Mouse (Mus musculus) left cerebral cortex, adult 9 months (tissue): Measurements from ENCODE around the gene Pip4k2a.
A peak's percentile ranks its signal among the peaks of the same experiment; 100 is the strongest.
"Not testable (repeated sequence)": the region's sequence is repeated elsewhere in the genome, so short reads cannot be mapped to it uniquely, and the experiment has no call there.

Source experiments
- DNase-seq, 2 experiments: peaks; one replicate each; pipeline ENCODE4 v3.0.0; 2022; ENCODE audit warnings: low spot score in 2 of 2

Pip4k2a gene

DNA sequence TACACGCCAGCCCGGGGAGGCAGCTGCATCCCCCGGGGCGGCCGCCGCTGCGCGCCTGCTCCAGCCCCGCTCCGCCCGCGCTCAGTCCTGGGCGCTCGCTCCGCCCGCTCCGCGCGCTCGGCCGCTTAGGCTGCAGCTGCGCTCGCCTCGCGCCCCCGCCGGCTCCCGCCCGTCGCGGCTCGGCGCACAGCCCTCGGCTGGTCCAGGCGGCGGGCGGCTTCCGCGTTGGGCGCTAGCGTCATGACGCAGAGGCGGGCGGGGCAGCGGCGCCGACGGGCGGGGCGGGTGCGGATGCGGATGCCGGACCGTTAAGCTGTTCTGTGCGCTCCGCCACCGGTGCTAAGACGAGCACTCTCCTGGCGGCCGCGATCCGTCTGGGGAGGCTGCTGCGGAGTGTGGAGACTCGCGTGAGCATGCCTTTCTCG lies at the start of gene Pip4k2a, which contains the start of gene 4930426L09Rik:
TSS of gene Pip4k2a (minus strand) at position 73 of the 425 bp plus-strand sequence.
TSS of gene 4930426L09Rik (plus strand) at position 290 of the 425 bp plus-strand sequence.
- peak; percentile 80 to 93 for DNase-seq

DNA sequence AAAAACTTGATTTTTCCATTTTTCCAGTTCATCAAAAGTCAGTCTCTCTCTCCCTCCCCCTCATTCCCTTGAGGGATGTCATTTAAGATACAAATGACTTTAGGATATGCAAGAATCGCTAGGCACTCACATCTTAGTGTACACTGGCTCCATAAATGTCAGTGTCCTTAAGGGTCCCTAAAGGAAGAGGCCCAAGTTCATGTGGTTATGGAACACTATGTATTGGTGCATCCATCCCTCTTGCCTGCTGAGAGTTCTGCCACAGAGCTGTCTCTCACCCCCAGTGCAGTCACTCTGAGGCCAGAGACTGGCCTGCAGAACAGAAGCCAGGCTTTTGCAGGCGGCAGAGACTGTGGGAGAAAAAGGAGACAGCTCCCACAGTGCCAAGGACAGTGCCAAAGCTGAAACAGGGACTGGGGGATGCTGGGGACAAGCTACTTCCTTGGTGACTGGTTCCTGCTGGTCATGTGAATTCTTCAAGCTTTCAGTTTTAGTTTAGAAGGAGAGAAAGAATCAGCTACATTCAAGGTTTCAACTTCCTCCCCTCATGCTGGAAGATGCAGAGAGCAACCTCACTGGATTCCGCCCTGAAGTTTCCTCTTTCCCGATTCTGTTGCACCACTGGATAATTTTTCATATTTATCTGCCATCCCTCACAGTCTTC lies 40.1 kb upstream of the Pip4k2a start:
- DNase-seq: no peak

DNA sequence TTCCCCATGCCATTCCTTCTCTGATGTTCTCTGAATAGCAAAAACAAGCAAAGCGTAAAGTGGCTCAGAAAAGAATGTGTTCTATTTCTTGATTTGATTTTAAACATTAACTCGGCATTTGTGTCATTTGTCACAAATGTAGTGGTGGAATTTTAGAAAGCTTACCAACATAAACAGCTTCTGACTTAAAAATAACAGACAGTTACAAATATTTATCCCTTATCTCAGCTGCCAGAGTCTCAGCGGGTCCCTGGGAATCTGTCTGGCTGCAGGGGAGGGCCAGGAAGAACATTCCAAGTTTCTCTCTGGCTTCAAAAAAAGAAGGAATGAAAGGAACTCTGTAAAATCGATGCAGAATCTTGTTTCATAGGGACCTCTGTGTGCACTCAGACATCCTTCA lies 39.5 kb upstream of the Pip4k2a start:
- DNase-seq: no peak

DNA sequence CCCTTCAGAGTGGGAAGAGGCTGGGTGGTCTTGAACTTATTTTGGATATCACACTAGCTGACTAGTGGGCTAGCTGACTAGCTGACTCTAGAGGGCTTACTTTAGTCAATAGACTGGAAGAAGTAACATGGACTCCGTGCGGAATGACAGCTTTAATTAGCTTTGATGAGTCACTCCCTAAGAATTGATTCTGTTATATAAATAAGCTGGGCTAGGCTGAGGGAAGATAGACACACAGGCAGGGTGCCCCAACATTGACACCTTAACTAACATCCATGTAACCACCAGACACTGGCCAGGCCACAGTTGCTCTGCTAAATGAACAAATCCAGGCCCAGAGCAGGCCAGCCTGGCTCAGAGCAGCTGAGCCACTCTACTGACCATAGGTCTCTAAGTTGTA lies 26.9 kb upstream of the Pip4k2a start:
- DNase-seq: no peak

DNA sequence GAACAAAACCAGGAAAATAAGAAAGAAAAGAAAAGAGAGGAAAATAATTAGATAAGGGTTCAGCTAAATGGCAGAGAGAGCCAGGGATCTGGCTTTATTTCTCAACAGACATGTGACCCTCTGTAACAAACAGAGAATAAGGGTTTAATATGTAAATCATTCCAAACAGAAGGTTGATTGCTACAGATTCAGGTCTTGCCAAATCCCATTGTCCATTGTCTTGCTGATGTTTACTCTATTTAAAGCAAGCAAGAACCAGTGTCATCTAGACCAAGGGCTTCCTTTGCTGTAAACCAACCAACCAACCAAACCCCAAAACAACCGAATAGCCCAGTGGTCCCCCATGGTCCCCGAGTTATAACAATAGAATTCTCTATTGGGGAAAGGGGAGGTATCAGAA lies 20.1 kb upstream of the Pip4k2a start:
- DNase-seq: no peak

DNA sequence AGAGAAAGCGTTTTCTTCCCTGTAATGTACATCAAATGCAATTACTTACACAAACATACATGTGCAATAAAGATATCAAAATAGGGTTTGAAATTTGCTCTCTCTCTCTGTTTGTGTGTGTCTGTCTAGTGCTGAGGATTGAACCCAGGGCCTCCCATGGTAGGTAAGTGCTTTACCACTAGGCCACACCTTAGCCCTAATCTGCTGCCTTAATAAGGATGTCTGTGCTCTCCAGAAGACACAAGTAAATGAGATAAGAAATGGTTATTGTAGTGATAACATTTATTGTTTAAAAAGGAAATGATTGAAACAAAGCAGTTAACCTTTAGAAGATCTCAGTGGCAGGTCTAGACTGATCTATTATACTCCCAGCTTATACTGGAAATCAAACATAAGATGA lies 18.9 kb upstream of the Pip4k2a start:
- no peak for DNase-seq

DNA sequence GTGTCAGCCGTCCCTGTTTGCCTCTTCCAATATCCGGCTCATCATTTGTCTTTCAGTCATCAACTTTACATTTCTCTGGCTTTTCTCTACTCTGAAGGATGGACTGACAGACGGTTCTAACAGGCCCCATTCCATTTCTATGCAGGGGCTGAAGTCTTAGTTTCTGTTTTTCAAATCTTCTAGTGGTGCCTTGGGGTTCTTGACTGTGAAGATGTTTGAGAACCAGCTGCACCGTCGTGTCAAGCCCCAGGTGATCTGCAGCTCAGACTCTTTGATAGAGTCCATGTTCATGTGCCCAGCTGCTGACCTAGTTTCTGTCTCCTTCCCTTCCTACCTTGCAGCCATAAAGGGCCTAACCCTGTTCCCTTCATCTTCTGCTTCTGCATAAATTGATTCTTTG lies 18.4 kb upstream of the Pip4k2a start:
- DNase-seq: no peak

DNA sequence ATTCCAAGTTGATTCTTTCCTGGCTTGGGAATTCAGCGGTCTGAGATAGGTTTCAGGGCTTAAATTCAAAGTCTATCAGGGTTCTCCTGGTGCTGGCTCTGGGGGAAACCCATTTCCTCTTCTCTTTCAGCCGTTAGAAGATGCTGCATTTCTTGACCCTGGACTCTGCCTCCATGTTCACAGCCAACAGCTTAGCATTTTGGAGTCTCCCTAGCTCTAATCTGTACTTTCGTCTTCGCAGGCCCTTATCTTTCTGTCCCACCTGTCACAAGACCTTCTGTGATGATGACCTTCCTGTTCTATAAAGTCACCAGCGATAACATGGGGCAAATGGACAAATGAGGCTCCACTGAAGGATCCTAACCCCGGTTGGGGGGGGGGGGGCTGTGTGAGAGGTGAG lies 13.5 kb upstream of the Pip4k2a start:
- DNase-seq: no peak

DNA sequence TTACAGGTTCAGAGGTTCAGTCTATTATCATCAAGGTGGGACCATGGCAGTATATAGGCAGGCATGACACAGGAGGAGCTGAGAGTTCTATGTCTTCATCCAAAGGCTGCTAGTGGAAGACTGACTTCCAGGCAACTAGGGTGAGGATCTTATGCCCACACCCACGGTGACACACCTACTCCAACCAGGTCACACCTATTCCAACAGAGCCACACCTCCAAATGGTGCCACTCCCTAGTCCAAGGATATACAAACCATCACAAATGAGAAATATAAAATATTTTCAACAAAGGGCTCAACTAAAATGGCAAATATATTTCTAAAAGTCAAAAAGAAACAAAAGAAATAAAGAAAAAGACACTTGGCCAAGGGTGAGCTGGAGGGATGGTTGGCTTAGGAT lies 12.6 kb upstream of the Pip4k2a start:
- DNase-seq: not testable (repeated sequence)

DNA sequence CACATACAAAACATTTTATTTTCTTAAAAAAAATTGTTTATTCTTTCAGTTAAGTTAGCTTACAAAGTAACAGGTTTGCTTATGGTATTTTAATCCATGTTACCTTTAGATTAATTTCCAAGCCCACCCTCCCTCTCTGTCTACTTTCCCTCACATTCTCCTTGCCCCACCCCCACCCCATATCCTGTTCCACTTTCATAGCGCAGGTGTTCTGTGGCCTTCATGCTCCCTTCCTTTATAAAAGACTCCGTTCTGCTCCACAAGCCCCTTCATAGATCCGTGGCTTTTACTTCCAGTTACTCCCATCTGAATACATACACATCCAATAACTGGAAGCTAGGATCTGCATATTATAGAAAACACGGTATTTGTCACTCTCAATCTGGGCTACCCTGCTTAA lies 9.7 kb upstream of the Pip4k2a start:
- no peak for DNase-seq

DNA sequence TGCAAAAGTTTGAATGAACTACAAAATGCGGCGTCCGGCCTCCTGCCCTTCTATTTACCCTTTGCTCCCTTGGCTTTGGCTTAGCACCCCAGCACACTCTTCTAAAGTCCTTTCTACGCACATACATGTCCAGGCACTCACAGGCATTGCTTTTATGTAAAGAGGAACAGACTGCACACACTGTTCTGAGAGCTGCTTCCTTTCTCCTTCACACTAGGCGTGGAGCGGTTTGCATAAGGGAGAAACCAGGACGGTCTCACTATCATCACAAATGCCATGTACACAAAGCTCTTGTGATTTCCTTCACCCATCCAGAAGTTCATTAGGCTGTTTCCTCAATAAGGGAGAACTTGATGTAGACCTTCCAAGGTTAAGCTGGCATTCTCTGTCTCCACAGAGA lies 8.2 kb upstream of the Pip4k2a start:
- DNase-seq: no peak

DNA sequence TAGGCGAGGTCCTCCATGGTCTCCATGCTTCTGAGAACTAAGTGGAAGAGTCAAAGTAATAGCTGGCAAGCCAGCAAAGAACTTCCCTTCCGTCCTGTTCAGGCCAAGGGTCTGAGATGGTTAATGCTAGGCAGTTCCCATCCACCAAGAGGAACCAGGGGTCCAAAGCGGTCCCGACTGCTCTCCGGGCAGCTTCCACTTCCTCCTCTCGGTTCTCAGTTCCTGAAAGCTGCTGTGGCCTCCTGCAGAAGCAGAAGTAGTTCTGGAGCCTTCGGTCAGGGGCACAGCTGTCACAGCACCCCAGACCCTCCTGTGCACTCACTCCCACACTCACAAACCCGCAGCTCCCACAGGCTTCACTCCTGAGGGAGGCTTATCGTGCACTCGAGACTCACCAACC lies 6.9 kb upstream of the Pip4k2a start:
- peak in 1 of 2 experiments; percentile 18 for DNase-seq

DNA sequence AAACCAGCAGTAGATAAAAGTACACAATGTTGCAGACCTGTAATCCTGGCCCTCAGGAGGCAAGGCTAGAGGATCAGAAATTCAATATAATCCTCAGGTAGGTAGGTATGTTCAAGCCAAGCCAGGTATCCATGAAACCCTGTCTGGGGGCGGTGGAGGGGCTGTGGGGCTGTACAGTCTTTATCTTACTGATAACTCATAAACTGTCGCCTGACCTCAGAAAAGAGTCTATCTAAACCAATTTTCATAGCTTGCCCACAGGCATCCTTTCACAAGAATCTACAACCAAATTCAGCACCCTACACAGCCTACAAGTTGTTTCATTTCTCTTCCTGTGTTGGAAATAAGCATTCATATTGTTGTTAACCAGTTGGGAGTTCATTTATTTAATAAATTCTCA lies 1.5 kb upstream of the Pip4k2a start:
- no peak for DNase-seq

DNA sequence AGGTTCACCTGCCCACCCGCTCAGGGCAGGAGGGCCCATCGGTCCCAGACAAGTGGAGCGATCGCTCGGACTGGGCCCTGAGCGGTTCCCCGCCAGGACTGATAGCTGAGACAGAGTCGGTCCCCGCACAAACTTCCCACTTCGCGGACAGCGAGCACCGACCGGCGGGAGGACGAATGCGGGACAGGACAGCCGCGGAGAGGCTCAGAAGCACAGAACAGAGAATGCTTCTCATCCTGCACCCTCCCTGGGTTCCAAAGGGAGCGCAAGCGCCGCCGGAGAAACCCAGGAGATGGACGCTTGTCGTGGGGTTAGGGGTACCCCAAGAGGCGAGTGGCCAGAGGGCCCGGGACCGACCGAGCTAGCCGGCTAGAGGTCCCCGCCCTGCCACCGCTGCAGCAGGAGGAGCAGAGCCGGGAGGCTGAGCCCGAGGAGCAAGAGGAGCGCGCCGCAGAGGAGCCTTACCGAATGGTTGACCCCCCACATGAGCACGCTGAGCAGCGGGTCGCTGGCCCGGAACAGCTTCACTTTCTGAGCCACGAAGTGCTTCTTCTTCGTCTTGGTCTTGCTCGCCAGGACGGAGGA lies 447 bp downstream of the Pip4k2a start:
- peak in 1 of 2 experiments; percentile 40 for DNase-seq

DNA sequence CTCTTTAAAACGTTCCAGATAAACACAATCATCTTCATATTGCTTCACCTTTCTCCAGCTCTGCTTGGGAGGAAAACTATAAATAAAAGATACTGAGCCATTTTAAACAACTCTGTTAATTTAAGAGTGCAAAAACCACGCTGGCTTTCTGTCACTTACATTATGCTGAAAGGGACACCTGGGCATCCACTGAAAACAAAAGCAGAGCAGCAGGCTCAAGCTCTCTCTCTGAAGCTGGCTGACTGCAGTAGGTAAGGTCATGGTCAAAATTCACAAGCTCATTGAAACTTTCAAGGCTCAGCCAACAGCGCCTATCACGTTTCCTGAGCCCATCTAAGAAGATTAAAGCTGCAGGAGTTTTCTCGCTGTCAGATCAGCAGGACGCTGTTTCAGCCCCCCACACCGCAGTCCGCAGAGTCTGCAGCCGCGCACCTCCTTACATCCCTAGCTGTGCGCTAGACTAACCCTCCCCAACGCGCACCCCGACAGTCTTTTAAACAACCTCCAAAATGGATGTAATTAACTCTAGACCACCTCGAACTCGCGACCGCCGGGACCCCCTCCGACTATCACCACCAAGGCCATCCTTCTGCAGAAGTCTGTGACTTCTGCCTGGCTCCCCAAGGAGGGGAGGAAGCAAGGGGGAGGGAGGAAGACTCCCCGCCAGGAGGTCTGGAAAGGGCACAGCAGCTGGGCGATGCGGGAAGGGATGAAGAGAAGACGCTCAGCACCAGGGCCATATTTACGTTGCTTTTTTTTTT lies 1.3 kb downstream of the Pip4k2a start:
- DNase-seq: peak in 1 of 2 experiments; percentile 14

DNA sequence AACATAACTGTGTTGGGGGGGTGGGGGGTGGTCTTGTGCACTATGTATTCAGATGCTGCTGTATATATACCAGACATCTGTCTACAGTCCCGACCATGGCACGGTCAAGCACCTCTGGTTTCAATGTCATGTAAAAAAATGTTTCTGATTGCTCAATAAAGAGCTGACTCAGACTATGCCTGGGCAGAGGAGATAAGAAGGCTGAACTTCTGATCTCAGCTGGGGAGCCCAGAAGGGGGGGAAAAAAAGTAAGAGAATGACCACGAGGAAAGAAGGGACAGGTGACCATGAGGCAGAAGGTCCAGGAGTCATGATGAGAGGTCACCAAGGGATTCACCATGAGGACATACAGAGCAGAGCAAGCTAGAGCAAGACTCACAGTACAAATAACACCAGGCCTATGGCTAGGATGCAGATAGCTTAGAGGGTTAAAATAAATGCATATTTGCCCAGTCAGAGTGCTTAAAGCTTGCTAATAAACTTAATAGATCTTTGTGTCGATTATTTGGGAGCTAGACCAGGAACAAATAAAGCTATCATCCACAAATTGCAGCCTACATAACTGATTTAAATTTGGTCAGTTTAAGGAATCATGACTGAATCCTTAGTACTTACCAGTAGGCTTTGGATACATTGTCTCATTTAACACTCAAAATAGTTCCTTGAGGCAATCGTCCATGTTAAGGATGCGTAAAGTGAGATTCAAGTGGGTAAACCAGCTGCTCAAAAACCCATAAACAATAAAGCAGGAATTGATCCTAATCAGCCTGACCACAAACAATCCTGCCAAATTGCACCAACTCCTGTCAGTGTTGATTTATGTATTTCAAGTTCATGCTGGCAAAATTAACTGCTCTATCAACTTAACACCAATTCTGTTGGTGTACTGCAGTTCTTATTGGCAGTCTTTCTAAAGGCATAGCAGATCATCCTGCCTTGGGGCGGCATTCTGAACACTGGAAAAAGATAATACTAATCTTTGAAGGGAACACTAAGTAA lies 5.1 kb downstream of the Pip4k2a start:
- DNase-seq: no peak

DNA sequence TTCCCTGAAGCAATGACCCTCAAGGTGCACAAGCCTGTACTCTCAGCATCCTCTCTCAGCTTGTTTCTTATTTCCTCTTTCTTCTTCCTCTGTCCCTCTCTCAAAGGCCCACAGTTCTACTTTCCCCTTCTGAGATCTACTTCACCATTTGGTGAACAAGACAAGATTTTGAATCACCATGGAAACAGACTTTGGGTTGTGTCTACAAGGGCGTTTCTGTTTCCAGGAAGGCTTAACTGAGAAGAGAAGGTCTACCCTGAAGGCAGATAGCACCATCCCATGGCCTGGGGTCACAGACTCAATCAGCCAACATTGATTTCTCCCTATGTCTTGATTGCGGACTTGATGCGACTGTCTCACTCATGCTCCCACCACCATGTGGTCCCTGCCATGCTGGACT lies 9.0 kb downstream of the Pip4k2a start:
- no peak for DNase-seq

DNA sequence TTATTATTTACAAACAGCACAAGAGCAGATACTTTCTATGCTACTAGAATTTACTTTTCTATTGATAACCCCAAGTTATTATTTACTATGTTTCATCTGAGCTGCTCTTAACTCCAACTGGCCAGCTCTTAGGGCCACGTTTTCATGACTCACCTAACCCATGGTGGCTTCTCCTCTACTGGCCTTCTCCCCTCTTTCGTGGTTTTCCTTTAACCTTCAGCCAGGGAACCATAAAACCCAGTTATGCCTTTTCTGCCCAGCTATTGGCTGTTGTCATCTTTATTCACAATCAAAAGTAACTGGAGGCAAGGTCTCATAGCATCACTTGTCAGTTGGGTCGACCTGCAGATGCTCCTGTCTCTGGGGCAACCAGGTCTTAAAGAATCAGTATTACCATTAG lies 12.4 kb downstream of the Pip4k2a start:
- no peak for DNase-seq

DNA sequence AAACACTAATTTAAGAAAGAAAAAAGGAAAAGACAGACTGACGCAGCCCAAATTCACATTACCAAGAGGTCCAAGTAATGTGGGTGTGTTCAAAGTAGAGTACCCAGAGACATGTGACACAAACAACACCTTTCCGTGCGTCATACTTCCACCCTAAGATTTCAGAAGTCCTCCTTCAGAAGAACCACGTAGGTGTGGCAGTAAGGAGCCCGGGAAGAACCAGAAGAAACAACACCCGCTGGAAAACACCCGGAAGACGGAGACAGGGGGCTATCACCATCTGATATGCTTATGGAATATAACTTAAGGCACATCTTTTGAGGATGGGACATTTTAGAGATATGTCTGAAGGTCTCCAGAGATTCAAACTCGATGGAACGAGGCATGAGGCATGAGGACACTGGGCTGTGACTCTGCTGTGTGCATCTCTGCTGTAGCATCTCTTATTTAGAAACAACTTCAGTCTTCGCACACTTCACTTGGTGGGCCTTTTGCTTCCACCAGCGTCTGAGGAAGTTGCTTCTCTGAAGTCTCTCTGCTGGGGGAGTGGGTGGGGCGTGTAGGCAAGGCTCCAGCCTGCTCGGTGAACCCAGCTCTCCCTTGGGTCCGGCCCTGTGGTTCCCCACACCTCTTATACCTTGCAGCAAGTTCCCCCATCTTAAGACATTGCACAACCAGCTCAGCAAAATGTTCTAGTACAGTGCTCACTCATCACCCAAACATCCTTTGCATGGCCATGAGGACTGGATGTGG lies 13.7 kb downstream of the Pip4k2a start:
- peak in 1 of 2 experiments; percentile 12 for DNase-seq

DNA sequence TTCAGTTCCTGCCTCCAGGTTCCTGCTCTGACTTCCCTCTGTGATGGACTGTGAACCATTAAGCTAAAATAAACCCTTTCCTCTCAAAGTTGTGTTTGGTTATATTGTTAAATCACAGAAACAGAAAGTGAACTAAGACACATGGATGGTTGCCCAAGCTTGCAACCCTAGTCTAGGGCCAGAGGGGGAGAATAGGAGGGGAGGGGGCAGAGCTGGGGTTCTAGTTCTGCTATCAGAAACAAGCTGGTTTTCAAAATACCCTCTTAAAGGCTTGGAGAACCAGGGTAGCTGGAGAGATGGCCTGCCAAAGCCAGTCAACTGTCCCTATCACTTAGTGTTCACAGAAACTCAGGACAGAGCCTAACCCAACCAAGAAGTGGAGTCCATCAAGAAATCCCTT lies 14.4 kb downstream of the Pip4k2a start:
- no peak for DNase-seq

DNA sequence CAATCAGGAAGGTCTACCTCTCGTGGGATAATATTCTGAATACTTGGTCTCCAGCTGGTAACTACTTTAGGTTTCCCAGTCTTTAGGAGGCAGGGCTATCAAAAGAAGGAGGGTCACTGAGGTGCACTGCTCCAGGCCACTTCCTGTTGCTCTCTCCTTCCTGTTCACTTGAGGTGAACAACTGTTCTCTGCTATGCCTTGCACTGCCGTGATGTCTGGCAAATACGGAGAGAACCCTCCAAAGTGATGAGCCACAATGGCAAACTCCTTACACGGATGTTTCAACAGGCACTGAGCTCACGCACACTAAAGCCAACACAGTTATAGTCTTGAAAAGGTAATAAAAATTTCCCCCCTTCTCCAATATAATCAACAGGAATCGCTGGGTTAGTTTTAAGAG lies 15.3 kb downstream of the Pip4k2a start:
- no peak for DNase-seq
